Mouse (Mus musculus): Measurements from ENCODE around the gene Gm9844.
A peak's percentile ranks its signal among the peaks of the same experiment; 100 is the strongest.

Gm9844 gene

DNA sequence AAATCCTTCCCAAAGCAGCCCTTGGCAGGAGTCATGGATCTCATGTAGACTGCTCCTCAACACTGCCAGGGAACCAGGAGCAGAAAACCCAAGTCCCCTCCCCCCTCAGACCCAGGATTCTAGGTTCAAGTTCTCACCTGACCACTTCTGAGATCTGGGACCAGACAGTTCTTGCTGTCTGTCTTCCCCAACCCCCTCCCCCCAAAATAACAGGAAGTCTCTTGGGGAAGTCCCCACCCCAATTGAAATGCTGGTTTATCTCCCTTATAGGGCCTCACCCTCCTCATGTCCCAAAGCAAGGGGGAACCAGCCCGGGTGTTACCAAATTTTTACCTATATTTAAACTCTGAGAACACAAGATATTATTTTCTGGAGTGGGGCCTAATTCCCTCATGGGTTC, 39.8 kb downstream of the Gm9844 start:
- DNase-seq (ENCODE audit: low spot score), result no peak

DNA sequence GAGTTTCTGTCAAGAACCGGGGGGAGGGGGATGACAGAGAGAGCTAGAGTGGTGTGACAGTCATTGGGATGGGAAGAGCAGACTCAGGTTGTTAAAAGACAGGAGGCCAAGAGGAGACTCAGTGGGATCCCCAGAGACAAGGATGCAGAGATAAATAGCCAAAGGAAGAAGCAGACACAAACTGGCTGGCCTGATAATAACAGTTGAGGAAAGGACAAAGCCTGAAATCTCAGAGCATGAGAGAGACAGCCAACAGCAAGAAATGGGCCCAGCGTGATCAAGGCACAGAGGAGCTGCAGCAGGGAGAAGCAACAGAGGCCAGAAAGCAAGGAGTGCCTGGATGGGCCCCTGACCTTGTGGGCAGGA, 40.2 kb downstream of the Gm9844 start:
- DNase-seq (ENCODE audit: low spot score), result no peak

DNA sequence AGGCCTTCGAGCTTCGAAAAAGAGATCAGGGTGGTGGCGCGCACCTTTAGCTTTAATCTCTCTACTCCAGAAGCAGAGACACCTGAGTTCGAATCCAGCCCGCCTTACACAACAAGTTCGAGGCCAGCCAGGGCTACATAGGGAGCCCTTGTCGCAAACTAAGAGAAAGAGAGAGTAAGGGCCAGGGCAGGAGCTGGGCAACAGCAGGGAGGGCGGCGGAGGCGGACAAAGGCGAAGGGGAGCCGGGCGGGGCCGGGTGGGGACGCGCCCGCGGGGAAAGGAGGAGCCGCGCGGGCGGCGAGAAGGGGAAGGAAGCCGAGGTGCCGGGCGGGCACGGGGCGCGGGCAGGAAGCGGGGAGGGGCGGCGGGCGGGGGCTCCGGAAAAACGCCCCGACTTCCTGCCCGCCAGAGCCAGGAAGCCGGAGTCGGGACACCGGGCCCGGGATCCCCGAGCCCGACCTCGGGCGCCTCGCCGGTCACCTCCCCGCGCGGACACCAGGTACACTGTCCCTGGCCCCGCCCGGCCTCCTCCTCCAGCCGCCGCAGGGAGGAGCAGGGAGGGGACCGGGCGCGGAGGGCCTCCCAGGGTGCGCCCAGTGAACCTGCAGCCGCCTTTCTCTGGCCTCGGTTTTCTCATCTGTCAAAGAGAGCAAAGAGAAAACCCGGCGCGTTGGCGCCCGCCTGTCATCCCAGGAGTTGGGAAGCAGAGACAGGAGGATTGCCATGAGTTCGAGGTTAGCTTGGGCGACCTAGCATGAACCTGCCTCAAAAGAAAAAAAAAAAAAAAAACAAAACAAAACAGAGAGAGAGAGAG, 40.8 kb downstream of the Gm9844 start, which contains the start of gene Arhgef1:
Arhgef1 (plus strand) TSS at position 283 of the 814 bp plus-strand sequence.
- no peak for DNase-seq (ENCODE audit: low spot score)

DNA sequence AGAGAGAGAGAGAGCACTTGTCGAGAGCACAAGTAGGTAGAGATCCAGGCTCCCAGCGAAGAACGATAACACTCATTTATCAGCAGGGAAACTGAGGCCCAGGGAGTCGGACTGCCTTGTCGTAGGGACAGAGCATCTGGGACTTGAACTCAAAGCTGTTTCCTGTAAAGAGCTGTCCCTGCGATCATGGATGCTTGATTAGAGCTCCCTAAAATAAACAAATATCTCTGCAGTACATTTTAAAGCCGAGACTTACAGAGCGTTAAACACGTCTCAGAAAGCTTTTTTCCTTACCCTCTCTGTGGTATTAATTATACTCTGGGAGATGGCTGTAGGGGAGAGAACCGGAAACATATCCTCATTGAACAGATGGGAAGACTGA, 41.4 kb downstream of the Gm9844 start:
- DNase-seq (ENCODE audit: low spot score), result no peak

DNA sequence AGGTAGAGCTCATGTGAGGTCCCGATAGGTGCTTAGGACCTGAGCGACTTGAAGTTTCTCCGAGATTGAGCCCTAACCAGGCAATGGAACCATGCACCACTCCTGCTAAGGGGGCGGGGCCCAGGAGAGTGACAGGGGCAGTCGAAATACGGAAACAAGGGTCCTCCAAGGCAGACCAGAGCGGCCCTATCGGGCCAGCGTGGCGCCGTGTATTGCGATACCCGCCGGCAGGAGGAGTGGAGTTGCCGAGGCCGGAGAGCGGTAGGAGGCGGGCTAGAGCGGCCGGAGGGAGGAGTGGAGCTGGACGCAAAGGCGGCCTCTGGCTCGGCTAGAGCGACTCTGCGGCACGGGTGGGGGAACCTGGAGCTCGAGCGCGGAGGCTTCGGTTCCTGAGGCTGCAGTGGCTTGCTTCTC, 42.1 kb downstream of the Gm9844 start:
- DNase-seq (ENCODE audit: low spot score), result peak; percentile 86

DNA sequence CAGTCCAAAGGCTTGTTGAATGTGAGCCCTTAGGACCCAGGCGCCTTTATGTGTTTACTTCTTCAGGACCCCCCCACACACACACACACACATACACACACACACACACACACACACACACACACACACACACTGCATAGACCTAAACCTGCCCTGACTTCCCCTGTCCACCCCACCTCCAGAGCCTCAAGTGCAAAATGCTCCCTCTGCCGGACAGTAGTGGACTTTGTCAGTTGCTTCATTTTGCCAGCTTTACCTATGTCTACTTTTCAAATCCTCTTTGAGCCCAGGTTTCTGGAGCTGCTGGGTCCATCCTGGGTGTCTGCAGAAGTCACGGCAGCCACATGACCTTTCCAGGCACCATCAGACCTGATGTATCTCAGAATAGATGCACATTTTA, 42.9 kb downstream of the Gm9844 start:
- no peak for DNase-seq (ENCODE audit: low spot score)

DNA sequence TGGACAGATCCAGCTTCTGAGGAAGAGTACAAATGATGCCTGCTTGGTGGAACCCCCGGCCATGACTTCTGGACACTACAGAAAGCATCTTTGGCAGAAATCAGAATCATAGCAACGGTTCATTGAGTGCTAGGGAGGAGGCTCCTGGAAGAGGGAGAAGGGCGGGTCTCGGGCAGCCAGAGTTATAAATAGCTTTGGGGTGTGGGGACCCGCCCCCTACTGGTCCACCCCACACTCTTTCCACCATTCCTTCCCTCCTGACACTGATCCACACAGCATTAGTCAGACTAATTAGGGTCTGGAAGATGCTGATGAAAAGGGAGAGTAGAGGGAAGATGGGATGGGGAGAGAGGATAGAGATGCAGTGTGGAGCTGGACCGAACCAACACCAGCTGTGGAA, 44.5 kb downstream of the Gm9844 start:
- DNase-seq (ENCODE audit: low spot score), result no peak

DNA sequence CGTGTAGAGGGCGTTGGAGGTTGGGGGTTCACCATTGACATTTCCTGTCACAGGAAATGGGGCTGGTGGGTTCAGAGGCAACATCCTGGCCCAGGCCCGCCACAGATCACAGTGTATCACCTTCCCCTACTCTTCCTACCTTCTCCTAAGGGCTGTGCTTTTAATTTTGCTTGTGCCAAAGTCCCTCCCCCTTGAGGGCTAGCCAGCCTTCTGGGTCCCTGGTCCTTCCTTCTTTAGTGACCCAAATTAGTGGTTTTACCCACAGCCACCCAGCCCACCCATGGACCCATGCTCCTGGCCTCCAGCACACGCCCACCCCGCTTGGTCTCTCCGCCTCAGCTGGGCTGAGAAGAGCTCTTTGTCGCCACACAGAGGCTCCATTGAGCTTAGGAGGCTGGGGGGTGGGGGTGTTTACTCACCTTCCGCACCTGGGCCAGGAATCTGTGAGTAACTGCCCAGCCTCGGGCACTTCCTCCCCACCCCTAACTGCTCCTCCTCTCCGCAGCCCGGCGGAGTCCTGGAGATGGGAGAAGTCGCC, 45.3 kb downstream of the Gm9844 start:
- no peak for DNase-seq (ENCODE audit: low spot score)
